Comparison of ENCODE assay signal across 16 mouse cellular contexts in the genomic region with DNA sequence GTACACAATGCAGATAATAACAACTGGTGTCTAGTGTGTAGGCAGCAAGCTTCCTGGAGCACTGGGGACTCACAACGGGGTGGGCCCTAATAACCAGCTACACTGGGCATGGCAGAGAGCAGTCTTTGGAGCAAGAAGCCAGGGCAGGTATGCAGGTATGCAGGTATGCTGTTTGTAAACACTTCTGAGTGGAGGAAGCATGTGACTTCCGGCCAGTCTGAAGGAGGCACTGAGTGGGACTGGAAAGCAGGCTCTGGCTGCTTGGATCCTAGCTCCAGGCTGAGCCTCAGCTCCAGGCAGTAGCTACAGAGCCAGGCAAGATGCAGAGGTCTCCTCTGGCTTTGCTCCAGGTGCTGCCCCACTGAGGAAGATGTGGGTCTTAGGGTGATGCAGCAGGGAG.
A peak's percentile ranks its signal among the peaks of the same experiment; 100 is the strongest.
DNase-seq lines count a peak whose midpoint lies in the region; ATAC-seq lines count a peak whose summit lies in the region.
"Had no signal": no experiment of that assay in that cellular context is flagged by ENCODE, and none has a peak within 500 bp of the region (broad histone marks: within the 10 kb centered on the region; RNA-seq: fewer than 3 reads in every experiment).

No protein-coding gene starts in this region.

- no peaks in the 10 kb centered on the region for H3K9me3 ChIP-seq in embryonic facial prominence, embryonic 10.5 days
- H3K9me3 ChIP-seq in liver, embryonic 13.5 days (replicated peaks): no peaks in the 10 kb centered on the region
- H3K9me3 ChIP-seq in midbrain, embryonic 15.5 days: no peaks in the 10 kb centered on the region
- H3K9me3 ChIP-seq: heart, embryonic 15.5 days; neural tube, embryonic 15.5 days had no signal

- peak overlapping the region; percentile 7; the same call in 1 of the 2 replicates for H3K27ac ChIP-seq in embryonic facial prominence, embryonic 10.5 days (replicated peaks)
- peak overlapping the region; percentile 29; the same call in 1 of the 2 replicates for H3K27ac ChIP-seq in liver, embryonic 13.5 days
- H3K27ac ChIP-seq in midbrain, embryonic 15.5 days: no peak overlapping the region
- H3K27ac ChIP-seq: gastrocnemius, adult 2 months; heart, embryonic 15.5 days; liver, embryonic 14.5 days; neural tube, embryonic 15.5 days had no signal

- H3K4me2 ChIP-seq in liver, embryonic 13.5 days: no peak overlapping the region
- no peak overlapping the region for H3K4me2 ChIP-seq in midbrain, embryonic 15.5 days
- H3K4me2 ChIP-seq: heart, embryonic 15.5 days; neural tube, embryonic 15.5 days had no signal

- no peak overlapping the region for H3K9ac ChIP-seq in liver, embryonic 13.5 days
- no peak overlapping the region for H3K9ac ChIP-seq in midbrain, embryonic 15.5 days
- H3K9ac ChIP-seq: heart, embryonic 15.5 days; liver, embryonic 14.5 days; neural tube, embryonic 15.5 days had no signal

- H3K36me3 ChIP-seq in embryonic facial prominence, embryonic 10.5 days (replicated peaks): no peaks in the 10 kb centered on the region
- H3K36me3 ChIP-seq in liver, embryonic 13.5 days: no peaks in the 10 kb centered on the region
- no peaks in the 10 kb centered on the region for H3K36me3 ChIP-seq in midbrain, embryonic 15.5 days (replicated peaks)
- H3K36me3 ChIP-seq: heart, embryonic 15.5 days; neural tube, embryonic 15.5 days had no signal

- WGBS in embryonic facial prominence, embryonic 10.5 days: 46% methylated on average over 2 of the region's 2 CpGs
- 45% methylated on average over 2 of the region's 2 CpGs for WGBS in liver, embryonic 13.5 days (ENCODE audit: insufficient replicate concordance)
- WGBS in midbrain, embryonic 15.5 days: 78% methylated on average over 2 of the region's 2 CpGs

- no peak for ATAC-seq in liver, embryonic 13.5 days (ENCODE audit: low read depth)
- ATAC-seq in midbrain, embryonic 15.5 days (replicated peaks): no peak

- intact Hi-C loops in left cerebral cortex, postnatal 10 days (cut with DNase I): no loop called here

- peak; percentile 58 for DNase-seq in kidney, adult 11 months
- no peak for DNase-seq in kidney, postnatal 4 days
- no peak for DNase-seq in embryonic facial prominence, embryonic 10.5 days (ENCODE audit: low spot score)
- DNase-seq in liver, embryonic 13.5 days: no peak
- DNase-seq in lung, postnatal 25 days (ENCODE audit: low spot score): peak; percentile 82
- DNase-seq in spleen, postnatal 4 days (ENCODE audit: low spot score in 2 of 2): no peak
- DNase-seq in left cerebral cortex, postnatal 10 days (ENCODE audit: extremely low spot score in 1 of 2, low spot score in 2 of 2): no peak
- DNase-seq: adrenal gland, postnatal 10 days; embryo, embryonic 11 days; gastrocnemius, adult 2 months; right cerebral cortex, postnatal 25 days; thymus, postnatal 36 days had no signal

- H3K4me1 ChIP-seq in embryonic facial prominence, embryonic 10.5 days: peaks cover 59% of the 10 kb centered on the region
- peaks cover 40% of the 10 kb centered on the region for H3K4me1 ChIP-seq in liver, embryonic 13.5 days (replicated peaks)
- peaks cover 21% of the 10 kb centered on the region for H3K4me1 ChIP-seq in midbrain, embryonic 15.5 days

- no peak overlapping the region for H3K4me3 ChIP-seq in embryonic facial prominence, embryonic 10.5 days
- no peak overlapping the region for H3K4me3 ChIP-seq in liver, embryonic 13.5 days (replicated peaks)
- no peak overlapping the region for H3K4me3 ChIP-seq in midbrain, embryonic 15.5 days
- H3K4me3 ChIP-seq: gastrocnemius, adult 2 months; heart, embryonic 15.5 days; neural tube, embryonic 15.5 days had no signal

- H3K27me3 ChIP-seq in embryonic facial prominence, embryonic 10.5 days (replicated peaks; ENCODE audit: low read depth, poor library complexity, severe bottlenecking): peaks cover 79% of the 10 kb centered on the region
- peaks cover 28% of the 10 kb centered on the region for H3K27me3 ChIP-seq in liver, embryonic 13.5 days
- 0 out of 2 replicates have a peak, but pooled peaks cover 7% of the 10 kb centered on the region for H3K27me3 ChIP-seq in midbrain, embryonic 15.5 days (replicated peaks)
- H3K27me3 ChIP-seq: heart, embryonic 15.5 days; neural tube, embryonic 15.5 days had no signal

Comparison
In these comparisons a context has a peak if more than half of its experiments do, and no peak if none do; other contexts are left out.
1. DNase-seq: peak in kidney, adult 11 months (single experiment) and lung, postnatal 25 days (single experiment); none in kidney, postnatal 4 days (0 of 2), embryonic facial prominence, embryonic 10.5 days (single experiment), liver, embryonic 13.5 days (single experiment), spleen, postnatal 4 days (0 of 2) and left cerebral cortex, postnatal 10 days (0 of 2).